Comparison of ENCODE assay signal across 9 mouse cellular contexts in the genomic region with DNA sequence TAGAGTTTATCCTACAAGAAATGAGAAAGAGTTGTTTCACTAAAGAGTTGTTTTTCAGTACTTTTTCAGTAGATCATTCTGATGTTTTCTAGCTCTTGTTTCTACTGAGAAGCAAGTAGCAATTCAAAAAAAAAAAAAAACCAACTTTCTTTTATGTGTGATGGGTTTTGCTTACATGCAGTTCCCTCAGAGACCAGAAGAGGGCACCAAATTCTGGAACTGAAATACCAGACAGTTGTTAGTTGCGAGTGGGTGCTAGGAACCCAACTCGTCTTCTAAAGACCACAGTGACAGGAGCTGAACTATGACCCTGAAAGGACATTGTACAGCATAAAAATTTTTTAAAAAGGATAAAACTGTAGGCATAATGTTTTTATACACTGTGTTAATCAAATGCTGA. TPM values are rescaled to one million over a fixed set of nuclear protein-coding genes. Genes with fewer than 3 reads are reported as not detected.
DNase-seq lines count a peak whose midpoint lies in the region; ATAC-seq and TF ChIP-seq lines count a peak whose summit lies in the region.
"Had no signal": no experiment of that assay in that cellular context is flagged by ENCODE, and none has a peak within 500 bp of the region (broad histone marks: within the 10 kb centered on the region; RNA-seq: fewer than 3 reads in every experiment).

No protein-coding gene starts in this region.

- no peaks in the 10 kb centered on the region for H3K9me3 ChIP-seq in limb, embryonic 11.5 days (ENCODE audit: control insufficient read depth, low read length)
- H3K9me3 ChIP-seq in limb, embryonic 10.5 days (replicated peaks) = no peaks in the 10 kb centered on the region; the same call in 1 of the 2 replicates
- H3K9me3 ChIP-seq in stomach, postnatal 0 days (ENCODE audit: control insufficient read depth, low read length) = peaks cover 6% of the 10 kb centered on the region; the same call in 1 of the 2 replicates
- peaks cover 6% of the 10 kb centered on the region; the same call in 1 of the 2 replicates for H3K9me3 ChIP-seq in forebrain, embryonic 15.5 days

- no peaks in the 10 kb centered on the region for H3K27me3 ChIP-seq in cerebellum, adult 2 months (ENCODE audit: control insufficient read depth, insufficient read depth, low read length)
- H3K27me3 ChIP-seq in limb, embryonic 11.5 days (ENCODE audit: control insufficient read depth, insufficient read depth, low read length) = no peaks in the 10 kb centered on the region
- no peaks in the 10 kb centered on the region for H3K27me3 ChIP-seq in limb, embryonic 10.5 days (ENCODE audit: low read depth, poor library complexity, severe bottlenecking)
- no peaks in the 10 kb centered on the region for H3K27me3 ChIP-seq in stomach, postnatal 0 days (ENCODE audit: control insufficient read depth, insufficient read depth, low read length)
- H3K27me3 ChIP-seq in forebrain, embryonic 15.5 days = no peaks in the 10 kb centered on the region
- H3K27me3 ChIP-seq: midbrain, embryonic 12.5 days had no signal

- H3K27ac ChIP-seq in cerebellum, adult 2 months (ENCODE audit: insufficient read depth, low read length) = no peak overlapping the region
- H3K27ac ChIP-seq in limb, embryonic 11.5 days (replicated peaks; ENCODE audit: low read depth, low read length) = no peak overlapping the region
- no peak overlapping the region for H3K27ac ChIP-seq in limb, embryonic 10.5 days
- H3K27ac ChIP-seq in stomach, postnatal 0 days (replicated peaks) = no peak overlapping the region
- no peak overlapping the region for H3K27ac ChIP-seq in forebrain, embryonic 15.5 days (replicated peaks)
- H3K27ac ChIP-seq: midbrain, embryonic 12.5 days had no signal

- no peak for TF ChIP-seq EP300 in stomach, postnatal 0 days (optimal IDR thresholded peaks at IDR 0.05)

- no peaks in the 10 kb centered on the region; the same call in 1 of the 2 replicates for H3K4me1 ChIP-seq in cerebellum, adult 2 months (ENCODE audit: control insufficient read depth, insufficient read depth, low read length)
- H3K4me1 ChIP-seq in limb, embryonic 11.5 days (ENCODE audit: control insufficient read depth, insufficient read depth, low read length) = 0 out of 2 replicates have a peak, but pooled peaks cover 5% of the 10 kb centered on the region
- peaks cover 19% of the 10 kb centered on the region for H3K4me1 ChIP-seq in limb, embryonic 10.5 days
- H3K4me1 ChIP-seq in stomach, postnatal 0 days (replicated peaks; ENCODE audit: control insufficient read depth, insufficient read depth) = 0 out of 2 replicates have a peak, but pooled peaks cover 2% of the 10 kb centered on the region
- peaks cover 25% of the 10 kb centered on the region for H3K4me1 ChIP-seq in forebrain, embryonic 15.5 days

- H3K9ac ChIP-seq in limb, embryonic 11.5 days (ENCODE audit: low read length) = no peak overlapping the region
- H3K9ac ChIP-seq in stomach, postnatal 0 days (ENCODE audit: low read length) = no peak overlapping the region
- H3K9ac ChIP-seq in forebrain, embryonic 15.5 days (replicated peaks) = no peak overlapping the region
- H3K9ac ChIP-seq: midbrain, embryonic 12.5 days had no signal

- no peaks in the 10 kb centered on the region for H3K36me3 ChIP-seq in limb, embryonic 11.5 days (ENCODE audit: control insufficient read depth, insufficient read depth, low read length)
- peaks cover 7% of the 10 kb centered on the region for H3K36me3 ChIP-seq in limb, embryonic 10.5 days
- peaks cover 4% of the 10 kb centered on the region; the same call in 1 of the 2 replicates for H3K36me3 ChIP-seq in stomach, postnatal 0 days (ENCODE audit: control insufficient read depth, insufficient read depth, low read length)
- peaks cover 9% of the 10 kb centered on the region for H3K36me3 ChIP-seq in forebrain, embryonic 15.5 days

- WGBS in cerebellum, adult 2 months = 93% methylated on average over 2 of the region's 2 CpGs
- WGBS in limb, embryonic 11.5 days = 96% methylated on average over 2 of the region's 2 CpGs
- WGBS in limb, embryonic 10.5 days = 86% methylated on average over 2 of the region's 2 CpGs
- WGBS in stomach, postnatal 0 days = 96% methylated on average over 2 of the region's 2 CpGs
- 95% methylated on average over 2 of the region's 2 CpGs for WGBS in forebrain, embryonic 15.5 days

- H3K4me3 ChIP-seq in cerebellum, adult 2 months (replicated peaks; ENCODE audit: insufficient read depth, low read depth, low read length) = no peak overlapping the region
- H3K4me3 ChIP-seq in limb, embryonic 11.5 days (ENCODE audit: low read depth, low read length) = no peak overlapping the region
- no peak overlapping the region for H3K4me3 ChIP-seq in limb, embryonic 10.5 days
- H3K4me3 ChIP-seq in stomach, postnatal 0 days (ENCODE audit: low read depth, low read length) = no peak overlapping the region
- no peak overlapping the region for H3K4me3 ChIP-seq in forebrain, embryonic 15.5 days
- H3K4me3 ChIP-seq: midbrain, embryonic 12.5 days had no signal

- no peak for TF ChIP-seq POLR2A in cerebellum, adult 2 months (IDR thresholded peaks at IDR 0.05; ENCODE audit: borderline replicate concordance, insufficient read depth, low read length)

- peak; percentile 30; the same call in 1 of the 2 replicates for TF ChIP-seq CTCF in cerebellum, adult 2 months (IDR thresholded peaks at IDR 0.05; ENCODE audit: borderline replicate concordance, insufficient read depth, low read depth, low read length)
- peak; percentile 69 for TF ChIP-seq CTCF in stomach, postnatal 0 days (IDR thresholded peaks at IDR 0.05; ENCODE audit: low read depth)

- ATAC-seq in limb, embryonic 11.5 days (ENCODE audit: insufficient number of reproducible peaks, low FRiP score, low TSS enrichment, low read depth) = no peak
- no peak for ATAC-seq in stomach, postnatal 0 days (ENCODE audit: low FRiP score, low TSS enrichment)
- ATAC-seq in forebrain, embryonic 15.5 days (replicated peaks) = no peak

- no peak for DNase-seq in cerebellum, adult 2 months
- DNase-seq in cerebellum, adult 18-20 months = no peak
- peak; percentile 43 for DNase-seq in limb, embryonic 11.5 days (ENCODE audit: low spot score)
- no peak for DNase-seq in limb, embryonic 10.5 days (ENCODE audit: low spot score)
- DNase-seq in c-Kit-negative CD71-positive TER-119-positive erythroid progenitor cells, embryonic 14.5 days (ENCODE audit: low read depth, low spot score) = peak; percentile 41
- DNase-seq in stomach, postnatal 0 days (ENCODE audit: low spot score) = peak; percentile 27
- DNase-seq in cerebellum, adult 9-11 months = no peak

- H3K4me2 ChIP-seq in limb, embryonic 11.5 days (ENCODE audit: low read depth, severe bottlenecking) = no peak overlapping the region
- H3K4me2 ChIP-seq in stomach, postnatal 0 days (replicated peaks; ENCODE audit: low read depth) = no peak overlapping the region
- H3K4me2 ChIP-seq in forebrain, embryonic 15.5 days (replicated peaks) = no peak overlapping the region
- H3K4me2 ChIP-seq: midbrain, embryonic 12.5 days had no signal

RNA-seq across cellular contexts. Expression of gene Nck1, which starts 2.4 kb away (rescaled TPM):
- 50.8 and 53.3 TPM in 2 replicates for polyA plus RNA-seq in cerebellum, adult 2 months (2012; rRNA removed)
- polyA plus RNA-seq in limb, embryonic 11.5 days (2014; fragmentation: Nextera tagmentation; extraction: Ambion mirVana) = 76.9 and 80.6 TPM in 2 replicates
- 62.5 and 66.3 TPM in 2 replicates for polyA plus RNA-seq in limb, embryonic 10.5 days (2016; fragmentation: Nextera tagmentation; extraction: Ambion mirVana)
- polyA plus RNA-seq in stomach, postnatal 0 days (2015; fragmentation: Nextera tagmentation; extraction: Ambion mirVana) = 44.7 and 46.6 TPM in 2 replicates
- 40.2 and 42.4 TPM in 2 replicates for polyA plus RNA-seq in forebrain, embryonic 15.5 days (2015; fragmentation: Nextera tagmentation; extraction: Ambion mirVana)

RNA-seq across cellular contexts. Expression of gene Slc35g2, which starts 22.6 kb away (rescaled TPM):
- polyA plus RNA-seq in cerebellum, adult 2 months (2012; rRNA removed) = 39.1 and 40.2 TPM in 2 replicates
- polyA plus RNA-seq in limb, embryonic 11.5 days (2014; fragmentation: Nextera tagmentation; extraction: Ambion mirVana) = 1.8 and 2.8 TPM in 2 replicates
- polyA plus RNA-seq in limb, embryonic 10.5 days (2016; fragmentation: Nextera tagmentation; extraction: Ambion mirVana) = 1.6 and 3.4 TPM in 2 replicates
- polyA plus RNA-seq in stomach, postnatal 0 days (2015; fragmentation: Nextera tagmentation; extraction: Ambion mirVana) = 6.9 and 7.7 TPM in 2 replicates
- polyA plus RNA-seq in forebrain, embryonic 15.5 days (2015; fragmentation: Nextera tagmentation; extraction: Ambion mirVana) = 5.6 and 8.5 TPM in 2 replicates

RNA-seq across cellular contexts. Expression of gene Stag1, which starts 49.3 kb away (rescaled TPM):
- polyA plus RNA-seq in cerebellum, adult 2 months (2012; rRNA removed) = 32.0 and 35.0 TPM in 2 replicates
- 57.5 and 59.0 TPM in 2 replicates for polyA plus RNA-seq in limb, embryonic 11.5 days (2014; fragmentation: Nextera tagmentation; extraction: Ambion mirVana)
- polyA plus RNA-seq in limb, embryonic 10.5 days (2016; fragmentation: Nextera tagmentation; extraction: Ambion mirVana) = 52.8 and 57.2 TPM in 2 replicates
- 15.7 and 25.0 TPM in 2 replicates for polyA plus RNA-seq in stomach, postnatal 0 days (2015; fragmentation: Nextera tagmentation; extraction: Ambion mirVana)
- polyA plus RNA-seq in forebrain, embryonic 15.5 days (2015; fragmentation: Nextera tagmentation; extraction: Ambion mirVana) = 36.0 and 42.1 TPM in 2 replicates

Comparison
In these comparisons a context has a peak if more than half of its experiments do, and no peak if none do; other contexts are left out.
1. DNase-seq: peak in limb, embryonic 11.5 days (single experiment), c-Kit-negative CD71-positive TER-119-positive erythroid progenitor cells, embryonic 14.5 days (single experiment) and stomach, postnatal 0 days (single experiment); none in cerebellum, adult 2 months (0 of 2), cerebellum, adult 18-20 months (0 of 2), limb, embryonic 10.5 days (single experiment) and cerebellum, adult 9-11 months (single experiment).